Mouse (Mus musculus) T-cell, adult 2 months (primary cell): ENCODE measurements around the gene Mipol1.
"Not testable (repeated sequence)": the region's sequence is repeated elsewhere in the genome, so short reads cannot be mapped to it uniquely, and the experiment has no call there.

Experiments
- DNase-seq: peaks from one replicate; pipeline ENCODE4 v3.0.0; 2022; ENCODE audit warnings: low spot score

The Mipol1 gene

GRCm38 (mm10) chr12:57230192-57230706 lies at the start of gene Mipol1, which contains the start of gene Prps1l3:
Mipol1 (plus strand) TSS chr12:57230427.
Prps1l3 (plus strand) TSS chr12:57230412.
- peak; percentile 89 for DNase-seq

GRCm38 (mm10) chr12:57184401-57185147 lies 45.7 kb upstream of the Mipol1 start:
- DNase-seq = no peak

- no peak for DNase-seq
Measured at GRCm38 (mm10) chr12:57185475-57185874, 44.8 kb upstream of the Mipol1 start.

DNA sequence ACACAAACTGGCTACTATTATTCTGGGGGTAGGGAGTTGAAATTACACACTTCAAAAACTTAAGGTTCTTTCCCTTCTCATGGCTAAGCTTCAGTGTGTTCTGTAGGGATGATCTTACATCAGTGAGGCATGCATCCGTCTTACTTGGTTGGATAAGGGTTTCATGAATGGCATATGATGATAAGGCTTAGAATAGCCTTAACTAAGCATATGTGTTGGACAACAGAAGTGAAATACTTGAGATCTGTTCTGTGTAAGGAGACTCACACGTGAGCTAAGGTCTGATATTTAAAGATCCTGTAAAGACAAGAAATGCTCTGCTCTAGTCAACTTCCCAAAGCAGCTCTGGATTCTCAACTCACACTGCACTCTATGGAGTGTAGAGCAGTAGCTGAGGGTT lies 44.1 kb upstream of the Mipol1 start:
- no peak for DNase-seq

GRCm38 (mm10) chr12:57187032-57187431 lies 43.2 kb upstream of the Mipol1 start:
- DNase-seq = no peak

DNA sequence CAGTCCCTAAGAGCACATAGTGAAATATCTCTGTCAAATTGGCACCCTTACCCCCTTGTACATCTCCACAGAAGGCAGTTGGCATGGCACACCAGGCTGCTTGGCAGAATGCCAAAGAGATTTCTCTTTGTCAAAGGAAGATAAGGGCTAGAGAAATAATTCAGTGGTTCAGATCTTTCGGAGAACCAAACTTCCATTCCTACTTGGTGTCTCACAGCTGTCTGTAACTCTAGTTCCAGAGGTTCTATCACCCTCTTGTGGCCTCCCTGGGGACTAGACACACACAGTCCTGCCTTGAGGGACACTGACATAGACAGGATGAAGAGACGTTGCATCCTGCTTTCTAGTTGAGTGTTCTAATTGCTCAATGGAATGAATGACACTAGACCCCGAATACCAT lies 35.6 kb upstream of the Mipol1 start:
- no peak for DNase-seq

DNA sequence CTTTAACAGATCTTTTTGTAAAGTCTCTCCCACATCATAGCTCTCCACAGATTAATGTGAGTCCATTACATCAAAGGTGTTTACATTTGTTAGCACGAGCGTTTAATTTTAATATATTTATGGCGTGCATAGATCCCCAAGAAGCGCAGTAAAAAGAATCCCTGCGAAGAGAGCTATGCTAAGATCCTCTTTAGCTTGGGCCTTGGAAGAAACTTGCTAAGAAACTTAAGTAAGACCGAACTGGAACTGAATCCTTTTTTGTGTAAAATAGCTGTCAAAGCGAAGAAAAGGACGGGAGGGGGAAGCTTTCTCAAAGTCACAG lies 34.0 kb upstream of the Mipol1 start:
- DNase-seq = no peak

DNA sequence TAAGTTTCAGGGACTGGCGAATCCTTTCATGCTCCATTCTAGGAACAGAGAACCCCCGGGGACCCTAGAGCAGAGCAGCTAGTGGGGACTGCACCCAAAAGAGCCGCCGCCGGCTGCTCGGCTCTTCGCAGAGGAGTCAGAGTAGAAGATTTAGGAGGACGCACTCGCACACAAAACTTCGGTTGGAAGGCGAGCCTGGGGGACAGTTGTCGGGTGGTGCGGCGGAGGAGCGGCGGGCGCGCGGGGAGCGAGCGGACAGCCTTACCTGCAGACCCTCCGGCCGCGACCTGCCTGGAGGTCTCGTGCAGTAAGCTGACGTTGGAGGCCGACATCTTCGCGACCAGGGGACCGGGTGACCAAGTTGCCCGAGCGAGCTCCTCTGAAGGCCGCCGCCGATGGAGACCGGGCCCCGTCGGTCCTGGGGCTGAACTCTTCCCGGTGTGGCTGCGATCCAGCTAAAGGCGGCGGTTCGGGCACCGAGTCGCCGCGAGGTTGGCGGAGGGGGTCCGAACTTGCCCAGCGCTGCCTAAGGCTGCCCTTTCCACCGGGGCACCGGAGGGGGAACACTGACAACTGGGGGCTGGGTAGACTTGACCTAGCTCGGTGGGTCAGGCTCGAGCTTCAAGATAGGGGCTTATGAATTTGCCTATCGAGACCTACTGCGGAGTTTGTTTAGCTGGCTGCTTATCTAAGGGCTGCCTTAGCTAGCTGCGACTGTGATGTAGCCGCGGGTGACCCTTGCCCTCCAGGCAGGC lies 33.4 kb upstream of the Mipol1 start:
- DNase-seq = no peak

GRCm38 (mm10) chr12:57197363-57198026 lies 32.7 kb upstream of the Mipol1 start, which contains the start of gene Slc25a21:
Slc25a21 (minus strand) TSS chr12:57197472.
- DNase-seq = no peak

GRCm38 (mm10) chr12:57198269-57198668 lies 32.0 kb upstream of the Mipol1 start:
- no peak for DNase-seq

DNA sequence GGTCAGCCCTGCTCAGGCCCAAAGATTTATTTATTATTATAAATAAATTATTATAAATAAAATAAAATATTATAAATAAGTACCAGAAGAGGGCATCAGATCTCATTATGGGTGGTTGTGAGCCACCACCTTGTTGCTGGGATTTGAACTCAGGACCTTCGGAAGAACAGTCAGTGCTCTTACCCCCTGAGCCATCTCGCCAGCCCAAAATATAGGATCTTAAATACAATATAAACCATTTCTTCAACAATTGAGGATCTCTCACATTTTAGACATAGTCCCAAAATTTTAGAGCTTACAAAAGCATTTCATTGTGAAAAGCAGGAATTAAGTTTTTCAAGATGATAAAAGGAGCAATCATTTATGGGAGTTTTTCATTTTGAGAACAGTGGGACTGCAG lies 30.8 kb upstream of the Mipol1 start:
- no peak for DNase-seq

- DNase-seq = no peak
Measured at GRCm38 (mm10) chr12:57201901-57202300, 28.3 kb upstream of the Mipol1 start.

GRCm38 (mm10) chr12:57204276-57204851 lies 25.9 kb upstream of the Mipol1 start:
- no peak for DNase-seq

DNA sequence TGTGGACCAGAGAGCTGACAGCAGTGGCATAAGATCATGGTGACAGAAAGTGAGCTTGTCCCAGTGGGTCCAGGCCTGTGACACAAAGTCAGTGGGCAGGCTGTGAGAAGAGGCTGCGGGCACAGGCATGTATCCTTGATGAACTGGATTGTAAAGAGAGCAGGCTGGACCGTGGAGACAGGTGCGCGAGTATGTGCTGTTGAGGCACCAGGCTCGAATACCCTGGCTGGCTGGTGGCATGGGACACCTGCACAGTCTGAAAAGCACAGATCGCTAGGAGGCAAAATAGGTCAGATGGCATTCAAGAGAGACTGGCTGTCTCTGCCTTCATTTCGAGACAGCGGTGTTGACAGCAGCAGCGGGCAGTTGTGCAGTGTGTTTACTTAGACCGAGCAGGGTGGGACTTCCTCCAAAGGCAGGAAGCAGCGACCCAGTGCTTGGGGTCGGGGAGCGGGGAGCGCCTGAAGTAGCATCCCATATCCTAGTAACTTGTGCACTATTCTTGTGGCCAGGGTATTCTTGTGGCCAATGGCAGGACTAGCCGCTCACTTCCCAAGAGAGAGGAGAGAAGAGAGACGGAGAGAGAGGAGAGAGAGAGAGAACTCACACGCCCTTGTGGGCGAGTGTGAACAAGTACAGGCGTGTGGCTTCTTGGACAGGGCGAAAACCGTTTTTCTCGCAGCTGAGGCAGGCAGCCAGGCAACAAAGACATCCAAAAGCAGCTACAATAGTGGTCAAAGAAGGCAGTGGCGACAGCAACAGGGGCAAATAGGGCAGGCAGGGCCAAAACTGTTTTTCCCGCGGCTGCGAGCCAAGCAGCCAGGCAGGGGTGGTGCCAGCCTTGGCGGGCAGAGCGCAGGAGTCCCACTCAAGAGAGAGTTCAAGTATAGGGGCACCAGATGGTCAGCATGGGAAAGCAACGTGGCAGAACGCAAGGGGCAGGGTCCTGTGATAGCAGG lies 18.6 kb upstream of the Mipol1 start:
- DNase-seq = peak; percentile 48

DNA sequence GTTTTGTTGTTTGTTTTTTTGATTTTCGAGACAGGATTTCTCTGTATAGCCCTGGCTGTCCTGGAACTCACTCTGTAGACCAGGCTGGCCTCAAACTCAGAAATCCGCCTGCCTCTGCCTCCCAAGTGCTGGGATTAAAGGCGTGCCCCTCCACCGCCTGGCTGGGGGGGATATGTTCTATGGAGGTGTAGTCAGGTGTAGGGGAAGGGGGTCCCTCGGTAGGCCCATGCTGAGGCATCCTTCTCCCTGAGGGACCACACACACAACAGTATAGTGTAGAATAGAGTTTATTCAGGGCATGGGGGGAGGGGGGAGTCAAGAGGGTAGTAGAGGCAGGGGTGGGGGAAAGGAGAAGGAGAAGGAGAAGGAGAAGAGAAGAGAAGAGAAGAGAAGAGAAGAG lies 17.8 kb upstream of the Mipol1 start:
- not testable (repeated sequence) for DNase-seq

GRCm38 (mm10) chr12:57226411-57226810 lies 3.8 kb upstream of the Mipol1 start:
- DNase-seq = no peak

DNA sequence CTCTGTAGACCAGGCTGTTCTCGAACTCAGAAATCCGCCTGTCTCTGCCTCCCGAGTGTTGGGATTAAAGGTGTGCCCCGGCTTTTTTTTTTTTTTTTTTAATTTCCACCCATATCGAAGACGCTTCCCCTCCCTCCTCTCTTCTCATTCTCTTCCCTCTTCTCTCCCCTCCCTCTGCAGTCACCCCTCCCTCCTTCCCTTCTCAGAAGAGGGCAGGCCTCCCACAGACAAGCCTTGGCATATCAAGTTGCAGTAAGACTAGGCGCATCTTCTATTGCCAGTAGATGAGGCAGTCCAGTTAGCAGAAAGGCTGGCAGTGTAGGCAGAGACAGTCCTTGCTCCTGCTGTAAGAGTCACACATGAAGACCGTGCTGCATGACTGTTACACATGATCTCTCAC lies 2.5 kb upstream of the Mipol1 start:
- no peak for DNase-seq

DNA sequence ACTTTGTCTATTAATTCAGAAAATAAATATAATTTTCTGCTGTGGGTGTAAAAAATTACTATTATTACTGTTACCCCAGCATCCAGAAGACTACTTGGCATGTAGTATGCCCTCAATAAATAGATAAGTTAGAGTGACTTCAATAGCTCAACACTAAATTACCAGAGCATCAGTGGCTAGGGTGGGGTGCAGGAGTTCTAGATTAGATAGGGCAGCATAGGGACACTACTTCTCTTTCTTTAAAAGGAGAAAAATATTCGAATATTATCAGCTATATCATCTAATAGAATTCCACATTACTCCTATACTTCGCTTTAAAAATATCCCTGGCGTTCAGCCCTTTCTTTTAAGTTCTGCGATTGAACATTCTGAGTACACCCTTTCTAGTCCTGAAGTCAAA lies 524 bp upstream of the Mipol1 start:
- DNase-seq = no peak

DNA sequence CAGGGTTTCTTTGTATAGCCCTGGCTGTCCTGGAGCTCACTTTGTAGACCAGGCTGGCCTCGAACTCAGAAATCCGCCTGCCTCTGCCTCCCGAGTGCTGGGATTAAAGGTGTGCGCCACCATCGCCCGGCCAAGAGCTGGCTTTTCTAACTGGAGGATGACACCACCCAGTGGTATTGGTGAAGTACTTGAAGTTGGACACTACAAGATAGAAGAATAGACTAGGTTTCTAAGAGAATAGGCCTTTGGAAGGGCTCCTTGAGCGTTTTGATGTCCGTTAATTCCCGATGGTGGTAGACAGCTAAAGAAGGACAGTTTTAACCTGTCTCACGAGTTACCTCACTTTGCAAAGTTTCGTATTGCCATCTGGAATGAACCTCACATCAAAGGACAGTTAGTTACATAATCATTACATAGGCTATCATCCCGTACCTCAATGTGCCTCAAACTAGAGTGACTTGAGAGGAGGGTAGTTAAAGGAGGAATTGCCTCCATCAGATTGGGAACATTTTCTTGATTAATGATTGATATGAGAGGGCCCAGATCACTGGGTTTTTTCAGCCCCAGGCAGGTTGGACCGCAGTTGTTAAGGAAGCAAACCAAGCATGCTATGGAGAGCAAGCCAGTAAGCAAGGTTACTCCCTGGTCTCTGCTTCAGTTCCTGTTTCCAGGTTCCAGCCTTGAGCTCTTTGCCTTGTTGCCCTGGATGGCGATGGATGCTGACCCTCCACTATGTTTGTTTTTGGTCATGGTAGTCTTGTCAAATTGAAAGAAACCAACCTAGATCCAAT lies 1.1 kb downstream of the Mipol1 start:
- DNase-seq = peak; percentile 35

DNA sequence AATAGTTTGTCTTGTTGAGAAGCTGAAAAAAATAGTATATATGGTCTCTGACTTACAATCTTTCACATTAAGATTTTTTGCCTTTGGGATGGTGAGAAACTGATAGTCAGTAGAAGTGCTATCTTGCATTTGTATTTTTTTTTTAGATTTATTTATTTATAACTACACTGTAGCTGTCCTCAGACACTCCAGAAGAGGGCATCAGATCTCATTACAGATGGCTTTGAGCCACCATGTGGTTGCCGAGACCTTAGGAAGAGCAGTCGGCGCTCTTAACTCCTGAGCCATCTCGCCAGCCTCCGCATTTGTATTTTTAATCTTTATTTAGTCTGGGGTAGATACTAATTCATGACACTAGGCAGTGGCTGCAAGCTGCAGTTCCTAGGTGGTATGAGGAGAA lies 3.2 kb downstream of the Mipol1 start:
- no peak for DNase-seq
